Mouse (Mus musculus) c-Kit-positive CD71-negative TER-119-negative erythroid progenitor cells, embryonic 14.5 days (primary cell): Measurements from ENCODE around the gene March9.

Experiments
- DNase-seq: peaks from one replicate; pipeline ENCODE4 v3.0.0-alpha.2; 2013; ENCODE audit warnings: low read depth

March9 gene

DNA sequence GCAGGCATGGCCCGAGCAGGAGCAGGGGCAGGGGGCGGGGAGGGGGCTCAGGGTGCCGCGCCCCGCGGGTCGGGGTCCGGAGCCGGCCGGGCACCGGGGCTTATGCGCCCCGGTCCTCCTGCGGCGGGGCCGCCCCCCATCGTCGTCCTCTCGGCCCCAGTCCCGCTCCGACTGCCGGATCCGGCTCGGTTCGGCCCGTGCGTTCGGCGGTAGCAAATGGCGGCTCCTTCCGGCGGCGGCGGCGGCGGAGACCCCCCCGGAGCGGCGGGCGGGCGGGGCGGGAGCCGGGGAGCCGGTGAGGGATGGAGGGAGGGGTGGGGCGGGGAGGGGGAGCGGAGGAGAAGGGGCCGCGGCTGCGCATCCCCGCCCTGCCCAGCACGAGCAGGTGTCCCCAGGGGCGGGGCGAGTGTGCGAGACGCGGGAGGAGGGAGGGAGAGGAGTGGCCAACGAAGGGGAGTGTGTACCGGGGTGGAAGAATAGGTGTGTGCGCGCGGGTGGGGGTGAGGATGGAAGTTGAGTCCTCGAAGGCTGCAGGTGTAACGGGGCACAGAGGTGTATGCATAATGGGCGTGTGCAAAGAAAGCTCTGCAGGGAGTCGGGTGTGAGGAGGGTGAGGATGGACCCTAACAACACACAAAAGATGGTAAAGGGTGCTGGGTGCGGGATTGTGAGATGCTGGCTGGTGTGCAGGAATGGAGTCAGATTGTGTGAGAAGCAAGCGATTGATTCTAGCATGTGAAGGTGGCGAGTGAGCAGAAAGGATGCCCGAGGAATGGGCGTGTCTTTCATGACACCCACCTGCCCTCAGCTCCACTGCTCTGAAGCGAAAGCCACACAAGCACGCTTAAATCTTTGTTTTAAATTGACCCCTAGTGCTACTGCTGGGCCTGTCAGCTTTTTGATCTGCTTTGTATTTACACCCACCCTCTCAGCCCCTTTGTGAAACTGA, at the start of gene March9:
Gene March9 (minus strand): TSS at position 217 of the 949 bp plus-strand sequence.
- DNase-seq, result no peak

DNA sequence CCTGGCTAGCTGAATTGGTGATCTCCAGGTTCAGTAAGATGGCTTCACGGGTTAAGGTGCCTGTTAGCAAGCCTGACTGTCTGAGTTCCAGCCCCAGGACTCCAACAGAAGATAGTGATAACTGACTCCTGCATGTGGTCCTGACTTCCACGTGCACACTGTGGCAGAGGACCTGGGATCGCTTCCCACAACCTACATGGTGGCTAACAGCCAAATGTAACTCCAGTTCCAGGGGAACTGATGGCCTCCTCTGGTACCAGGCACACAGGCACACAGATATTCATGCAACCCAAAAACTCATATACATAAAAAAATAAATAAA, 48.2 kb upstream of the March9 start:
- no peak for DNase-seq

DNA sequence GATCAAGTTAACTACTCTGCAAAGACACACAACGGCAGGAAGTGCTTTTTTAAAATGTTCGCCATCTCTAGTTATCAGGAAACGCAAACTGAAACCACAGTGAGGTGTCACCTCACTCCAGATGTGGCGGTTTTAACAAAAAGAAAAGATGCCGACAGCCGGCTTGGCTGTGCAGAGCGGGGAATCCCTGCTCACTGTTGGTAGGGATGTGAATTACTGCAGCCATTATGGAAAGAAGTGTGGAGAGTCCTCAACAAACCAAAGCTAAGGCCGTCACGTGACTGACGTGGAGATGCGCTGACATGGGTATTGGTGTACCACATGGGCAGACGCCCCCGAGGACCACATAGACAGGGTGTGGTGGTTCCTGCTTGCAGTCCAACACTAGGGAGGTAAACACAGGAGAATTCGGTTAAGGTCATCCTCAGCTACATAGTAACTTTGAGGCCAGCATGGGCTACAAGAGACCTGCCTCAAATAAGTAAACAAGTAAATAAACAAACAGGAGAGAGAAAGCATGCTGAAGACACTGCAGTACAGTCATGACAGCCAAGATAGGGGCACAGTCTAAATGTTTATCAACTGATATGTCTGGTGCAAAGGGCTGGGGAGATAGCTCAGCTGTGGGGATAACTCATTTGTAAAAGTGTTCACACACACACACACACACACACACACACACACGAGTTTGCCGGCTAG, 47.7 kb upstream of the March9 start:
- DNase-seq, result no peak

DNA sequence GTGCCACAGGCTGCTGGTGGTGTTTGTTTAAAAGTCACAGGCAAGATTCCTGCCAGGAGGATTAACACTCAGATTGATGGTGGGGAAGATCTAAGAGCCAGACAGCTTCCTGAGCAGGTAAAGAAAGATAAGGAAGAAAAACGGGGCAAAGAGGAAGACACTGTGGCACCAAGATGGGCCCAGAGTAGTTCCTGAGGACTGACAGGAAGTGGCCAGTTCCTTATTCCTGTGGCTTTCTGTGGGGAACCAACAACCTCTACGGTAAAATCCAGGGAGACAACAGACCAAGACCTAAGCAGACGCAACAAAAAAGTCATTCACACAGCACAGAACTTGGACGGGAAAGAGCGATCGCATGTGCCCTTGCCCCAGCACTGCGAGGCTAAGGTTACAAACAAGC, 43.6 kb upstream of the March9 start:
- no peak for DNase-seq

DNA sequence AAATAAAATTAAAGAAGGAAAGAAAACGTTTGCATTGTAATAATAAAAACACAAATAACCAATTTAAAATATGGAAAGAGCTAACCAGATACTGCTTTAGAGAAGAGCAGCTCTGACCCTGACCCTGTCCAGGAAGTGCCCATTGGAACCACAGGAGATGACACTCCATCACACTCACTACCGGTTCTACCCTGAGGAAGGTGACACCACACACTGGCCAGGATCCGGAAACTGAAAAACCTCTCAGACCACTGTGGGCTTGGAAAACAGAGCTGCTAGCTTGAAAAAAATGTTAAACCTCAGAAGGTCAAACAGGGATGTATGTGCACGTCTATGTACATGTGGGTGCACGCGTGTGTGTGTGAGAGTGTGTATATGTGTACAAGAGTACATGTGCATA, 41.2 kb upstream of the March9 start:
- no peak for DNase-seq

DNA sequence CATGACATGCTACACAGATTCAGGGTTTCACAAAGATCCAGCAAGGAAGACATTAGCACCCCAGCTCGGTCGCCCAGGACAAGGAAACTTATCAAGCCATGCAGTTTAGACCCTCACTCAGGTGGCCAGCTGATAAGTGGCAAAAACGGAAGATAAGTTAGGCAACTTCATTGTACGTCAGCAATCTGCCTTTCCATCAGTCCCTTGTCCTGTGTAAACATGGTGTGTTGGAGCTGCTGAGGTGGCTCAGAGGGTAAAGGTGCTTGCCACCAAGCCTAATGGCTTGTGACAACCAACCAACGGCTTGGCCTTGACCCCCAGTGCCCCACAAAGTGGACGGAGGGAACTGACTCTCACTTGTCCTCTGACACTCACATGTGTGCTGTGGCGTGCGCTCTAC, 40.4 kb upstream of the March9 start:
- no peak for DNase-seq

DNA sequence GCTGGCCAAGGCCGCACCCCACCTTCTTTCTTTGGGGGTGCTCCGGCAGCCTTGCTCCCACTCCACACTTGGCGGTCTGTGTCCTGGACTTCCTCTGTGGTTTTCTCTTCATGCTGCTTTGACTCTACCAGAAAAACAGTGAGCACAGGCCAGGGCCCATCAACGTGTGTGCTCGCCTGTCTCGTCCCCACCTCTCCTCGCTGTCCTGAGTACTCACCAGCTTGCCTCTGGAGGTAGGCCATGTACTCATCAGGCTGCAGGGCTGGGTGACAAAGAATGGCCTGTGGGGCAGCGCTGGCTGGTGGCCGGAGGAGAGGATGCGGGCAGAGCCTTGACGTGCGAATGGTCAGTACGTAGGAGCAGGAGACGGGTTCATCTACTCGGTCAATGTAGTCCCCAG, 39.9 kb upstream of the March9 start:
- no peak for DNase-seq

DNA sequence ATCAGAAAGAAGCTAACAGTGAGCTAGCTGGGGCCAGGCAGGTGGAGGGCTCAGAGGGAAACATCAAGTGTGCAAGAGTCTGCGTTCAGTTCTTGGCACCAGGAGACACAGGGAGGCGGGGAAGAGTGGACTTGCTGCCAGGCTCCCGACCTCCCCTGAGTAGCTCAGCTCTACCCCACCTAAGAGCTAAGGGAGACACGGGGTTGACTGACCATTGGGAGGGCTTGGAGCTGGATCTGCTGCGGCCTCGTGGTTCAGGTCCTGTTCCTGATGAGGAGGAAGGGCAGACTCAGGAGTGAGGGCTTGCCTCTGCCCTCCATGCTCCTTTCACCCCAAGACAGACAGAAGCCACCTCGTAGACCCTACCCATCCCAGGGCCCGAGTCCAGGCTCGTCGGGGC, 39.2 kb upstream of the March9 start:
- DNase-seq, result no peak

DNA sequence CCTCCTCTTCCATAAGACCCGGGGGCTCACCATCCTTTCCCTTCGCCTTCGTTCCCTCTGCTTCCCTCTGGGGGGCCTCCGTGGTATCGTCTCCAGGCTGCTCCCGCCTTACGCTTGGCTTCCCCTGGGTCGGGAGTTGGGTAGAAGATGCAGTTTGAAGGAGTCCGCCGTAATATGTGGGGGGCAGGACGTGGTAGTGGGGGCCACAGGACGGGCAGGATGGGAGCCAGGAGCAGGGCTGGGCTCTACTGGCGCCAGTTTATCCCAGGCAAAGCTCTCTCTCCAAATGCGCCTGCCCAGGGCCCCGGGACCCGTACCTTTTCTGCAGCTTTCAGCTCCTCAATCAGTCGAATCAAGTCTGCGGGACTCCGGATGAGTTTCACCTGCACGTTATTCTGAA, 38.5 kb upstream of the March9 start:
- DNase-seq, result no peak

DNA sequence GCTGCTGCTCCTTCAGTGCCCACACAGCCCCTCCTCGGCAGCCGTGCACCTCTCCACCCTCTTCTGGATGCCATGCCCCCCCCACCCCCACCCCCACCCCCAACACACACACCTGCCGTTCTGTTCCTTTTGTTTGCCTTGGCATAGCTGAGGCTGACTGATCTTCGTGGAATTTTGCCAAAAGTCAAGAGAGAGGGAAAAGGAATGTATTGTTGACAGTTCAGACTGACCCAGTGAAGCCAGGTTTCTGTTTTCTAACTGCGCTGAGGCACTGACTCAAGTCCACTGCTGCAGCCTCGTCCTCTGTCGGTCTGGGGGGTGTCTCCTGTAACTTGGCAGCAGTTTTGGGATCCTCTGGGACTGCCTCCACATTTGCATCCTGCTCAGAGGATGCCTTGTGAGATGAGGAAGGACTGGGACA, 34.4 kb upstream of the March9 start:
- DNase-seq, result no peak

DNA sequence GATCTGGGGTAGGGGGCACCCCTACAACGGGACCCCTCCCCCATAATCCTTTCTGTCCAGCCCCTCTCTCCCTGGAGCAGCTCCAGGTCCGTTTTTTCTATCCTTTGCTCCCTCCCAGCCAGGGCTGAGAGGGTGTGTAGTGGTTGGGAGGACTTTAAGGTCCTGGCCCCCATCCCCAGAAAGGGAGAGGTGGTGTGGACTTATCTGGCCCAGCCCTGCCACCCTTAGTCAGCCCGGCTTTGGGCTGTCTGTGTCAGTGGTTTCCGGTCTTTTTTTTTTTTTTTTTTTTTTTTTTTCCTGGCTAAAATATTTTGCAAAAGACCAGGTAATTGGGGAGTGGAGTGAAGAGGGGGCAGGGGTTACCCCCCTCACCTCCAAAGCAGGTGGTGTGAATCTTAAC, 32.8 kb upstream of the March9 start:
- DNase-seq, result no peak

DNA sequence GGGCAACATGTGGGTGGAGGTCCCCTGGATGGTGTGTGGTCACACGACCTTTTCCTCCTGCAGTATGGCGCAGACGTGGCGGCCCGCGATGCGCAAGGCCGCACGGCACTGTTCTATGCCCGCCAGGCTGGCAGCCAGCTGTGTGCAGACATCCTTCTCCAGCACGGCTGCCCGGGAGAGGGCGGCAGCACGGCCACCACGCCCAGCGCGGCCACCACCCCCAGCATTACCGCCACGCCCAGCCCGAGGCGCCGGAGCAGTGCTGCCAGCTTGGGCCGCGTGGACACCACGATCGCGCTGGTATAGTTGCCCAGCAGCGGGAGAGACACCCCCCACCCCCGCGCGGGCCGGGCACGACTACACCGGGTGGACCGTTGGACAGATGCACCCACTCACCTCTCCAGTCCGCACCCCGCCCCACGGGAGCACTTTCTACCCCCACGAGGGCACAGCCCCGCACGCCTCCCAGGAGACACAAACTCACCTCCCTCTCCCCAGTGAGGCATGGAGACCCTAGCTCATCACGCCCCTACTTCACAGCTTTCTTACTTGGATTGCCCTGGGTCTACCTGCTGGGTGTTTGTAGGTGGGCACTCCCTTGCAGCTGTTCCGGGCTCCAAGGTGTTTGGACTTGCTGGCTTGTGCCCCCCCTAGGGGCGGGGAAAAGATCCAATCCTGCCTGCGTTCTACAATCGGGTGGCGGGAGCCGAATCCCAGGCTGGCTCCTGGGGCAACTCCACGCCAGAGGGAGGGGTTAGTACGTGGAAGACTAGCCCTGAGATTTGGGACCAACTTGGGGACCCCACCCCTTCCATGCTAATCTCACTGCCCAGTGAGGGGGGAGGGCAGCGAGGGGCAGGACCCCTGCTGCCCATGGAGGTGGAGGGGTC, 31.8 kb upstream of the March9 start:
- no peak for DNase-seq

DNA sequence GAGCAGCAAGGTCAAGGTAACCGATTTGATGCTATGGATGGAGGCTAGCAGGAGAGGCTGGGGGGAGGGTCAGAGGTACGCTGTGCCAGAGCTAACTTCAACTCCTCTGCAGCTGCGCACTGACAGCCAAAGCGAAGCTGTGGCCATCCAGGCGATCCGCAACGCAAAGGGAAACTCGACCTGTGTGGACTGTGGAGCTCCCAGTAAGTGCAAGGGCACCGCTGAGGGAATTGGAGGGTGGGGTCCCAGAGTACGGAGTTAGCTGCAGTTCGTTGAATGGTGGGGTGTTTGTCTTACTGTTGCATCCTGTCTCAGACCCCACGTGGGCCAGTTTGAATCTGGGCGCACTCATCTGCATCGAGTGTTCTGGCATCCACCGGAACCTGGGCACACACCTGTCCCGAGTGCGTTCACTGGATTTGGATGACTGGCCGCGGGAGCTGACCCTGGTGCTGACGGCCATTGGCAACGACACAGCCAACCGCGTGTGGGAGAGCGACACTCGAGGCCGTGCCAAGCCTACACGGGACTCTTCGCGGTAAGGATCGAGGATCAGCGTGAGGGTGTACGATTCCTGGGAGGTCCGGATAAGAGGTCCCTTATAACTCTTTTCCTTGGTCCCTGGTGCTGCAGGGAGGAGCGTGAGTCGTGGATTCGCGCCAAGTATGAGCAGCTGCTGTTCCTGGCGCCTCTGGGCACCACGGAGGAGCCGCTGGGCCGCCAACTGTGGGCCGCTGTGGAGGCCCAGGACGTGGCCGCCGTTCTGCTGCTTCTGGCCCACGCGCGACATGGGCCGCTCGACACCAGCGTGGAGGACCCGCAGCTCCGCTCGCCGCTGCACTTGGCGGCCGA, 30.8 kb upstream of the March9 start:
- DNase-seq, result no peak

DNA sequence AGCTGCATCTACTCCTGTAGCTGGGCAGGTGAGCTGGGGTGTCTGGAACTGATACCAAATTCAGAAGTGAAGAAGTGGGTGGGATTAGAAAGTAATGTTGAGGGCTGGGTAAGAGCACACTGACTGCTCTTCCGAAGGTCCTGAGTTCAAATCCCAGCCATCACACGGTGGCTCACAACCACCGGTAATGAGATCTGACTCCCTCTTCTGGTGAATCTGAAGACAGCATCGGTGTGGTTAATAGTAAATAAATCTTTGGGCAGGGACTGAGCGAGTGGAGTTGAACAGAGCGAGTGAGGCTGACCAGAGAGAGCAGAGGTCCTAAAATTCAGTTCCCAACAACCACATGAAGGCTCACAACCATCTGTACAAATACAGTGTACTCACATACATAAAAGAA, 25.6 kb upstream of the March9 start:
- DNase-seq, result no peak

DNA sequence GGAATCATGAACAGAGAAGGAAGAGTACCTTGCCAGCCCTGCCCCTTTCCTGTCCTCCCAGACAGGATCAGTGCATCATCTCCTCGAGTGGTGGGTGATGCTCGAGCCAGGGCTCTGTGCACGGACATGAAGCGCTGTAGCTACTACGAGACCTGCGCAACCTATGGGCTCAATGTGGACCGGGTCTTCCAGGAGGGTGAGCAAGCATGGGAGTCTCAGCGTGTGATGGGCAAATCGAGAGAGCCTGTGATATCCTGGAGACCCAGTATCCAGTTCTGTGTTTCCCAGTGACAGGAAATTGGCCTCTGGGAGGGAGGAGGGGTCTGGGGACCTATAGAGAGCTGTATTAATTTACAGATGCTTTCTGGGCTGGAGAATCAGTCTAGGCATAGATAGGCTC, 25.1 kb upstream of the March9 start:
- no peak for DNase-seq

DNA sequence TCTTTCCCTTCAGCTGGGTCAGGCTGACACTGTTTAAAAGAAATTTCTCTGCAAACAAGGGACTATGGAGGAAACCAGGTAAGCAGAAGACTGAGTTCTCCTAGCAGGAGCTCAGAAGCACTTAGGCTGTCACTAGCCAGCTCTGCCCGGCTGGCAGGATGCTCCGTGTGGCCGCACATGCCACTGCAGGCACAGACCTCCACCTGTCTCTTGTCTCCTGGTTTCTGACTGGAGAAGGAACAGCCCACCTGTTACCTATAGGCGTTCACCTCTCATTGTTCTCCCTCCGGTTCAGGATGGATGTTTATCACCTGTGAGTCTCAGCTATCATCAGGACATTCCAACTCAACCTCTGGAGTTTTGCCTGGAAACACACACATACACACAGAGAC, 23.9 kb upstream of the March9 start:
- DNase-seq, result no peak

DNA sequence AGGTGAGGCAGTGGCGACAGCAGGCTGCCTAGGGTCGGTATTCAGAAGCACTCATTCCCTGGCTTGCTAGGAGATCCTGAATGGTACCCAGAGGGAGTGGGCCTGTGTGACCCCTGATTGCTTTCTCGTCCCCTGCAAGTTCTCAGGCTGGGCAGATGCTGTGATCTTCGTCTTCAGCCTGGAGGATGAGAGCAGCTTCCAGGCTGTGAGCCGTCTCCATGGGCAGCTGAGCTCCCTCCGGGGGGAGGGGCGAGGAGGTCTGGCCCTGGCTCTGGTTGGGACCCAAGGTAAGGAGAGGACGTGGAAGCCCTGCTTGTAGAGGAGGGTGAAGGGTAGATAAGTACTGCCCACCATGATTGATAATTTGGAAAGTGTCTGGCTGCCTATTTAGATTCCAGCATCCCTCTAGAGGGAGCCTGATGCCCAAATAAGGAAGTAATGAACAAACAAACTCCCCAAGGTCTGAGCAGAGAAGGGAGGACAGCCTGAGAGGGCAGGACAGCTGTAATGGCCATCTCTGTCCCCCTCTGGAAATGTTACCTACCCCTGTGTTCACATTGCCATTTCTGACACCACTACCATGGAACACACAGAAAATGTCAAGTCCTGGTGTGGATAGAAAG, 23.4 kb upstream of the March9 start:
- DNase-seq, result no peak

DNA sequence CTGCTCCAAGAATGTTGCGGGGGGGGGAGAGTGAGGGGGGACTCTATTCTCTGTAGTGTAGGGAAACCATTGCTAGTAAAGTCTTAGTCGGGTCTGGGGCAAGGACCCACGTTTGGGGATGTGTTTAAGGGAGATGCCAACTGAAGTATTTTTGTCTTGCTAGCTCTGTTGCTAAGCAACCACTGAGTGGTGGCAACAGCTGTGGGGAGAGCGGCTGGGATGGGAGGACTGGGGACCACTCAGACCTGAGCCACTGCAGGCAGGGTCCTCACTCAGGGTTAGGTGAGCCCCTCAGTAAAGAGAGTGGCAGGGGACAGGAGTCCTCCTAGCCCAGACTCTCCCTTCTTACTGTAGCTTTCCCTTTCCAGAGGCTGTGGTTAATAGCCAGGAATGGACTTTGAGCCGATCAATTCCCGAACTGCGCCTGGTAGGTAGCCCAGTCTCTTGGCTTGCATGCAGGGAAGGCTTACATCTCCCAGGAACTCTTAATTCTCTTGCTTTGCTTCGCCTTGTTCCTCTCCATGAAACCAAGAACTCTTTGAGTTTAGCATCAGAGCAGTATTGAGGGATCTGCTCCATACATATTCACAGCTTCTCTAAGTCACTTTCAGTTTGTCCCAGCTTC, 22.1 kb upstream of the March9 start:
- DNase-seq, result no peak

DNA sequence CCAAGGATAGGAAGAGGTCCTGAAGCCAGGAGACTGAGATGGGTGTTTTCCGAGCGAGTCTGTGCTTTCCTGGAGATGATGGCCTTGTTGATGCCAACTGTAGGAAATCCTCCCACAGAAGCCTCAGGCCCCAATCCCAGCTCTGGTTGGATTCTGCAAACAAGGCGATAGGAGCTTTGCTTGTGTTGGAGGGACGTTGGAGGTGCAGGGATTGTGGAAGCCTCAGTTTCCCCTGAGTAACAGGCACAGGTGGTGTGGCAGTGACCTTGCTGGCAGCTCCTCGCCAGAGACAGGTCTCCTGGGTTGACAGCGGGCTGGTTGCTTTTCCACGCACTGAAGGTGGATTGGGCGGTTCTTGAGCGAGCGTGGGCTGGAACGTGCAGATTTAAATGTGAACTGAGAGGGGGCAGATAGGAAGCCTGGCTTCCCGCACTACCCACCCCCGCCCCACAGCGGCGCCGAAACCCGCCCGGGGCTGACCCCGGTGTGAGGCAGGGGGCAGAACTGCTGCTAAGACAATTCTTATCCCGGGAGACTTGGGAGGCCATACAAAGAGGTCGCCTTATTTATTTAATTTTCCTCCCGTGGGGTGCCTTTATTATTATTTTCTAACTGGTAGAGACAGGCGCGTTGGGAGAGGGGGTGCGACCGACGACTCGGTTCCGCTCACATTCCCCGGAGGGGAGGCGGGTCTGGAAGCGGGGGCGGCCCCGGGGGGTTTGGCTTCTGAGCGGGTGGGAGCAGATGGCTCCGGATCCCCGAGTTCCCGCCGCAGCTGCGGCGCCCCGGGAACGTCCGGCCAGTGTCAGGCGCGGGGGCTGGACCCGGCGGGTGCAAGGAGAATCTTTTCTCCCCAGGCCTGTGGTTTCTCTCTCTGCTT, 21.2 kb upstream of the March9 start:
- no peak for DNase-seq
